In genomic region chr19:5087884-5088728, GRCm38 (mm10) we compare ENCODE assay signal across 1 mouse cellular context.
TF ChIP-seq lines count a peak whose summit lies in the region.

Gene Yif1a (plus strand): TSS chr19:5088538.

TF ChIP-seq in MEL, 35 proteins besides CTCF, POLR2A, EP300 and RAD21 (continued from another document):
- TF ChIP-seq MAFK (IDR thresholded peaks at IDR 0.05; ENCODE audit: borderline replicate concordance, low read depth, low read length): no peak
- no peak for TF ChIP-seq ZKSCAN1 (IDR thresholded peaks at IDR 0.05; ENCODE audit: low read depth, low read length)
- peak; percentile 100 for TF ChIP-seq SIN3A (IDR thresholded peaks at IDR 0.05; ENCODE audit: low read length)
- TF ChIP-seq MAZ (IDR thresholded peaks at IDR 0.05; ENCODE audit: low read depth, low read length): peak; percentile 93
- no peak for TF ChIP-seq GABPA (IDR thresholded peaks at IDR 0.05; ENCODE audit: low read depth, low read length)
